Mouse (Mus musculus) common myeloid progenitor, adult 5-6 weeks (primary cell): ENCODE data around the gene Tmbim1. TPM values are rescaled to one million over a fixed set of nuclear protein-coding genes. Genes with fewer than 3 reads are reported as not detected.
A peak's percentile ranks its signal among the peaks of the same experiment; 100 is the strongest.

Source experiments
- ATAC-seq: replicated peaks from 2 replicates; pipeline ENCODE4 v1.8.0; 2016; ENCODE audit warnings: low read depth, mild to moderate bottlenecking, moderate TSS enrichment, inconsistent platforms; ENCODE audit not compliant: poor library complexity, severe bottlenecking
- total RNA-seq: library from RNA; stranded (forward); fragments of 200-1000, 187-1606 nt; gene quantifications from 2 replicates; pipeline ENCODE4 v1.2.3, GENCODE M21; 2017

The Tmbim1 gene
- total RNA-seq, 1 experiment from 2014 or later = 19.7 TPM

GRCm38 (mm10) chr1:74298157-74298750 is 7.2 kb downstream of the Tmbim1 start:
- ATAC-seq = no peak

GRCm38 (mm10) chr1:74297269-74297668 is 8.2 kb downstream of the Tmbim1 start:
- ATAC-seq = no peak

GRCm38 (mm10) chr1:74296477-74296876 is 8.9 kb downstream of the Tmbim1 start:
- ATAC-seq = no peak

DNA sequence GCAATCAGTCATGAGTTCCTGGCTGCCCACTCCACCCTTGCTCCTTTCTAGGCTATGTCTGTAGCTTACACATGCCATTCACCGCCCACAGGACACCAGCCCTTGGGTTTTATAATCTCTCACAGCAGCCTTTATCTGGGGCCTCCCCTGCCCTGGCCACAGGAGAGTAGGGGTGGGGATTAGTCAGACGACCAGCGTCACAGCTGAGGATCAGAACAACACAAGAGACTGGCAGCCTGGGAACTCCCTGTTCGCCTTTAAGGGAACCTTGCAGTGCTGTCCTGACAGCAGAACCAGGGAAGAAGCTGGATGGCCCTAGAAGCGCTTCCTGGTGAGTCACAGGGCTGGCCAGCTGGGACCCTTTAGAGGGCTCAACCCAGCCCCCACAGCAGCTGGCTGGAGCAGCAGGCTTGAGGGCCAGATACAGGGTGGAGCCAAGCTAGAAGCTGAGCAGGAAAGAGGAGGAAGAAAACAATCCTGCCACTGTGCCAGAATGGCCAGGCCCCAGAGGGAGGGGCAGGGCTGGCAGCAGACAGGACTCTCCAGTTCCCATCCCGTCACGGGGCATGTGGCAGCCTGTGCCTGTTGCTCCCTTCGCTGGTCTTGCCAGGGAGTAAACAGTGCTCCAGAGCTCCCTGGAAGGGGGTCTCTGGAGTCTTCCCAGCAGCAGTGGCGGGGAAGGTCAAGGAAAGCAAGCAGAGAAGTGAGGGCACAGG is 9.8 kb downstream of the Tmbim1 start:
- peak; percentile 91 for ATAC-seq

GRCm38 (mm10) chr1:74294733-74295455 is 10.5 kb downstream of the Tmbim1 start:
- no peak for ATAC-seq

GRCm38 (mm10) chr1:74294090-74294643 is 11.3 kb downstream of the Tmbim1 start:
- ATAC-seq = no peak

- no peak for ATAC-seq
Measured at GRCm38 (mm10) chr1:74293306-74293960, 12.0 kb downstream of the Tmbim1 start.

- ATAC-seq = no peak
Measured at GRCm38 (mm10) chr1:74292331-74293020, 12.9 kb downstream of the Tmbim1 start.

DNA sequence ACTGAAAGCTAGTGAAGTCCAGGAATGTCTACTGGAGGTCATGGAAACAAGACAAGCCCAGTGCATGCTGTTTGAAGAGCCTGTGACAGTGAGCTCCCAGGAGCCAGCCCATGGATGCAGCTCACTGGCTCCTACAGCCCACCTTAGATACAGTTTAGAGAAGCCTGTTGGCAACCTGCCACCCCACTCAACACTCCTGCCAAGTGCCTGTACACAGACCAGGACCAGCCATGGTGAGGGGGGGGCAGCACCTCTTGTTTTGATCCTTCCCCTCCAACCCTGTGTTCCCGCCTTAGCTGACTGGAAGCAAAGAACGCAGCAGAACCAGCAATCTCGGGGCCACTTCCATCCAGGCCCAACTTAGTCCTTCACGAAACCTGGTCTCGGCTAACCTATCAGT is 15.3 kb downstream of the Tmbim1 start:
- ATAC-seq = no peak

DNA sequence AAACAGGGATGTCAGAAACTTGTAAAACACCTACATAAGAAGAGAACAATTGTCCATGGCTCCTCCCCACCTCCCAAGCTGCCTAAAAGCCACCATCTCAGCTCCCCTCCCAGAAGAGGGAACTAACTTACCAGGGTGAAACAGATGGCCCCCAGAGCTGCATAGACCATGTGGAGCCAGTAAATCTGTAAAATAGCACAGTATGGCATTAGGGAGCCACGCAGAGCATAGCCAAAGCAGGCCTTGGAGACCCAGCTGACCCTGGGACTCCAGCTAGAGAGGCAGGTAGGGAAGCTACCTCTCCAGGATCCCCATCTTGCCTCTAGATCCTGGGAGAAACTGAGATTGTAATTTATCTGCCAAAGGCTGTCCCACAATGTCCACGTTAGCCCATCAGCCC is 15.7 kb downstream of the Tmbim1 start:
- ATAC-seq = no peak

DNA sequence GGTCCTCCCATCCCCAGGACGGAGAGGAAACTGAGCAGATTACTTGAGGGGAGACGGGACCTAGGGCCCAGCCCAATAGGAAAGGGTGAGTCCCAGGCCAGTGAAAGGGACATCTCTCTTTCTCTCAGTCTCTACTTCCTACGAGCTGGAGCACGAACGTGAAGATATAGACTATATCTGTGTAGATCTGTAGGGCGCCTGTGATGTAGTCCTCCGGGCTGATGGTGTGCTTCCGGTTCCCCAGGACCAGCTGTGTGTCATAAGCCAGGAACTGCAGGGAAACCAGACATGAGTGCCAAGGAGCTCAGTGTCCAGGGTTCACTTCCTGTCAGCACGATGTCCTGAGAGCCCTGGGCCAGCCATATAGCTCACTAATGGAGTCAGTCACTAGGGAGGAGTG is 16.2 kb downstream of the Tmbim1 start:
- ATAC-seq = no peak

DNA sequence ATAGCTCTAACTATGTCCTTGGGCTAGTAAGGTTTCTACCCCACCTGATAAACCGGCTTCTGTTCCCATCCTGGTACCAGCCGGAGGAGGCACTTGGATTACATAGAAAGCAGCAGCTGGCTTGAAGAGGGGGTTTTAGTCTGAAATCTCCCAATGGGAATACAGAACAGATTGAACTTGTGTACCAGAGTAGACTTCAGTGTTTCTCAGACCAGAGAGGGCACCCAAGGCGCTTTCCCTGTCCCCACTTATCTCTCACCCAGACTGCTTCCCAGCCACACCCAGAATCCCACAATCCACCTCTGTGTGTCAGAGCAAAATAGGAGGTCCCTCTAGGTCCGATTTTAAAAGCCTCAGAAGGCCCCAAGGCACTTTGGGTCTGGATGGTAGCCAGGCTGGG is 17.1 kb downstream of the Tmbim1 start:
- no peak for ATAC-seq

GRCm38 (mm10) chr1:74286869-74287607 is 18.4 kb downstream of the Tmbim1 start:
- ATAC-seq = peak; percentile 30; the same call in 1 of the 2 replicates

GRCm38 (mm10) chr1:74285212-74286010 is 20.0 kb downstream of the Tmbim1 start:
- ATAC-seq = 0 out of 2 replicates have a peak, but pooled peaks have one; percentile 1

- ATAC-seq = peak; percentile 90
Measured at GRCm38 (mm10) chr1:74284543-74285160, 20.8 kb downstream of the Tmbim1 start, which contains the start of the genes Aamp and Pnkd. Gene Aamp, minus strand, starts transcription at chr1:74284738. Gene Pnkd, plus strand, starts transcription at chr1:74284930.

GRCm38 (mm10) chr1:74283686-74284463 is 21.5 kb downstream of the Tmbim1 start:
- ATAC-seq = peak; percentile 31
